Mouse (Mus musculus) neural tube, embryonic 13.5 days (tissue): ENCODE measurements around the gene Tln1. TPM values are rescaled to one million over a fixed set of nuclear protein-coding genes. Genes with fewer than 3 reads are reported as not detected.

Experiments used
- ATAC-seq: fragments of 200-750 bp; cut with Nextera tagmentation; 2 replicates; pipeline ENCODE4 v1.8.0; 2017; ENCODE audit warnings: low read depth, mild to moderate bottlenecking, moderate TSS enrichment, moderate library complexity
- H3K27ac ChIP-seq: fragments of 300-500 bp; sonication (generic); replicated peaks from 2 replicates; pipeline ENCODE4 v1.5.1; 2015; ENCODE audit warnings: moderate library complexity, mild to moderate bottlenecking, inconsistent platforms
- H3K27me3 ChIP-seq: fragments of 300-500 bp; sonication (generic); 2 replicates; pipeline ENCODE4 v1.6.1; 2015; ENCODE audit warnings: mild to moderate bottlenecking, inconsistent platforms
- H3K36me3 ChIP-seq: fragments of 300-500 bp; sonication (generic); 2 replicates; pipeline ENCODE4 v1.6.1; 2015; ENCODE audit warnings: mild to moderate bottlenecking, inconsistent platforms
- H3K4me1 ChIP-seq: fragments of 300-500 bp; sonication (generic); replicated peaks from 2 replicates; pipeline ENCODE4 v1.6.1; 2015; ENCODE audit warnings: inconsistent platforms
- H3K4me2 ChIP-seq: fragments of 300-500 bp; sonication (generic); 2 replicates; pipeline ENCODE4 v1.6.1; 2015; ENCODE audit warnings: inconsistent platforms, mild to moderate bottlenecking, moderate library complexity
- H3K4me3 ChIP-seq: fragments of 300-500 bp; sonication (generic); 2 replicates; pipeline ENCODE4 v1.5.1; 2015; ENCODE audit warnings: mild to moderate bottlenecking, inconsistent platforms
- H3K9ac ChIP-seq: fragments of 300-500 bp; sonication (generic); 2 replicates; pipeline ENCODE4 v1.6.1; 2015; ENCODE audit warnings: moderate library complexity, mild to moderate bottlenecking, inconsistent platforms
- H3K9me3 ChIP-seq: fragments of 300-500 bp; sonication (generic); 2 replicates; pipeline ENCODE4 v1.6.1; 2016; ENCODE audit warnings: inconsistent platforms
- WGBS: fragments of 180-500 bp; shearing (Covaris S2); methylation state at CpG from one replicate; pipeline ENCODE4 v1.1.7; 2015; 5-methylcytosine and 5-hydroxymethylcytosine counted together
- polyA plus RNA-seq: library from polyadenylated mRNA; unstranded; fragments of >200 nt; fragmentation: Nextera tagmentation; extraction: Ambion mirVana; gene quantifications from 2 replicates; pipeline ENCODE4 v1.2.1, GENCODE M21; 2015

The Tln1 gene
- polyA plus RNA-seq, 1 experiment from 2014 or later = 69.6 TPM

GRCm38 (mm10) chr4:43586411-43586810 is 23.9 kb upstream of the Tln1 start:
- Histone ChIP-seq H3K9ac (no peak overlapping the region), H3K27me3 (no peaks in the 10 kb centered on the region), H3K4me1 (no peaks in the 10 kb centered on the region), H3K4me2 (no peak overlapping the region), H3K4me3 (no peak overlapping the region), H3K27ac (no peak overlapping the region), H3K9me3 (no peaks in the 10 kb centered on the region), H3K36me3 (peaks cover 35% of the 10 kb centered on the region)
- 80% methylated on average over 8 of the region's 8 CpGs for WGBS
- ATAC-seq = no peak; the same call in 1 of the 2 replicates

GRCm38 (mm10) chr4:43585682-43586081 is 23.2 kb upstream of the Tln1 start:
- Histone ChIP-seq H3K4me2 (no peak overlapping the region), H3K4me3 (no peak overlapping the region), H3K4me1 (no peaks in the 10 kb centered on the region), H3K27me3 (no peaks in the 10 kb centered on the region), H3K9ac (no peak overlapping the region), H3K9me3 (no peaks in the 10 kb centered on the region), H3K36me3 (peaks cover 42% of the 10 kb centered on the region), H3K27ac (no peak overlapping the region)
- ATAC-seq = no peak
- WGBS = 56% methylated on average over 10 of the region's 10 CpGs

GRCm38 (mm10) chr4:43584444-43585416 is 22.2 kb upstream of the Tln1 start, which contains the start of gene Msmp:
Gene Msmp (minus strand): TSS chr4:43584494.
- WGBS = 76% methylated on average over 12 of the region's 12 CpGs
- no peak within 1 kb of the TSS for H3K27ac ChIP-seq
- 0 out of 2 replicates have a peak within 1 kb of the TSS, but pooled peaks have one; percentile 17 for H3K9ac ChIP-seq
- H3K4me2 ChIP-seq = no peak within 1 kb of the TSS
- no peaks in the 10 kb centered on the region for H3K27me3 ChIP-seq
- peaks cover 6% of the 10 kb centered on the region for H3K4me1 ChIP-seq
- no peak within 1 kb of the TSS for H3K4me3 ChIP-seq
- peaks cover 47% of the 10 kb centered on the region for H3K36me3 ChIP-seq
- no peaks in the 10 kb centered on the region for H3K9me3 ChIP-seq
- ATAC-seq = no peak

- ATAC-seq = no peak
- no peak overlapping the region for H3K27ac ChIP-seq
- peaks cover 12% of the 10 kb centered on the region for H3K4me1 ChIP-seq
- 82% methylated on average over 7 of the region's 7 CpGs for WGBS
- H3K36me3 ChIP-seq = peaks cover 47% of the 10 kb centered on the region
- H3K9ac ChIP-seq = no peak overlapping the region
- no peaks in the 10 kb centered on the region for H3K27me3 ChIP-seq
- no peaks in the 10 kb centered on the region for H3K9me3 ChIP-seq
- H3K4me2 ChIP-seq = no peak overlapping the region
- H3K4me3 ChIP-seq = no peak overlapping the region
These were observed 20.9 kb upstream of the Tln1 start for GRCm38 (mm10) chr4:43583421-43583820.

GRCm38 (mm10) chr4:43582241-43582640 is 19.8 kb upstream of the Tln1 start:
- ATAC-seq = no peak
- H3K4me3 ChIP-seq = no peak overlapping the region
- no peak overlapping the region for H3K4me2 ChIP-seq
- 88% methylated on average over 5 of the region's 5 CpGs for WGBS
- H3K36me3 ChIP-seq = peaks cover 47% of the 10 kb centered on the region
- H3K27ac ChIP-seq = no peak overlapping the region
- no peaks in the 10 kb centered on the region for H3K9me3 ChIP-seq
- no peak overlapping the region for H3K9ac ChIP-seq
- H3K4me1 ChIP-seq = peaks cover 21% of the 10 kb centered on the region
- H3K27me3 ChIP-seq = no peaks in the 10 kb centered on the region

GRCm38 (mm10) chr4:43581381-43581780 is 18.9 kb upstream of the Tln1 start:
- no peak overlapping the region for H3K4me2 ChIP-seq
- 93% methylated on average over 12 of the region's 12 CpGs for WGBS
- H3K27me3 ChIP-seq = no peaks in the 10 kb centered on the region
- no peak overlapping the region for H3K27ac ChIP-seq
- no peak overlapping the region for H3K4me3 ChIP-seq
- H3K4me1 ChIP-seq = peaks cover 30% of the 10 kb centered on the region
- no peak for ATAC-seq
- no peak overlapping the region for H3K9ac ChIP-seq
- H3K9me3 ChIP-seq = no peaks in the 10 kb centered on the region
- H3K36me3 ChIP-seq = peaks cover 47% of the 10 kb centered on the region

GRCm38 (mm10) chr4:43580721-43581120 is 18.2 kb upstream of the Tln1 start:
- H3K9ac ChIP-seq = no peak overlapping the region
- no peak for ATAC-seq
- H3K36me3 ChIP-seq = peaks cover 47% of the 10 kb centered on the region
- H3K27me3 ChIP-seq = no peaks in the 10 kb centered on the region
- H3K4me2 ChIP-seq = no peak overlapping the region
- 92% methylated on average over 5 of the region's 5 CpGs for WGBS
- H3K27ac ChIP-seq = no peak overlapping the region
- H3K4me3 ChIP-seq = no peak overlapping the region
- H3K9me3 ChIP-seq = no peaks in the 10 kb centered on the region
- H3K4me1 ChIP-seq = peaks cover 37% of the 10 kb centered on the region

- peaks cover 47% of the 10 kb centered on the region for H3K4me1 ChIP-seq
- 83% methylated on average over 6 of the region's 6 CpGs for WGBS
- no peaks in the 10 kb centered on the region for H3K9me3 ChIP-seq
- H3K27ac ChIP-seq = no peak overlapping the region
- peak overlapping the region; percentile 94 for H3K4me2 ChIP-seq
- peak overlapping the region; percentile 91 for H3K9ac ChIP-seq
- H3K27me3 ChIP-seq = no peaks in the 10 kb centered on the region
- H3K4me3 ChIP-seq = peak overlapping the region; percentile 91
- no peak for ATAC-seq
- H3K36me3 ChIP-seq = peaks cover 45% of the 10 kb centered on the region
These were observed 17.2 kb upstream of the Tln1 start for GRCm38 (mm10) chr4:43579731-43580130.

- Histone ChIP-seq H3K4me3 (peak overlapping the region; percentile 91), H3K36me3 (peaks cover 41% of the 10 kb centered on the region), H3K9me3 (no peaks in the 10 kb centered on the region), H3K27me3 (no peaks in the 10 kb centered on the region), H3K27ac (peak overlapping the region; percentile 84), H3K9ac (peak overlapping the region; percentile 91), H3K4me2 (peak overlapping the region; percentile 94), H3K4me1 (peaks cover 51% of the 10 kb centered on the region)
- 5% methylated on average over 10 of the region's 10 CpGs for WGBS
- ATAC-seq = no peak
These were observed 16.8 kb upstream of the Tln1 start for GRCm38 (mm10) chr4:43579256-43579655.

GRCm38 (mm10) chr4:43578376-43579204 is 16.1 kb upstream of the Tln1 start, which contains the start of the genes Rgp1 and Gba2:
Gene Rgp1 (plus strand): TSS chr4:43578715.
Gene Gba2 (minus strand): TSS chr4:43578873.
- peak within 1 kb of the TSS; percentile 94 for H3K4me2 ChIP-seq
- H3K9ac ChIP-seq = peak within 1 kb of the TSS; percentile 91
- no peaks in the 10 kb centered on the region for H3K9me3 ChIP-seq
- peak within 1 kb of the TSS; percentile 91 for H3K4me3 ChIP-seq
- H3K4me1 ChIP-seq = peaks cover 53% of the 10 kb centered on the region
- under 1% methylated on average over 75 of the region's 76 CpGs for WGBS
- H3K36me3 ChIP-seq = peaks cover 41% of the 10 kb centered on the region
- H3K27ac ChIP-seq = peak within 1 kb of the TSS; percentile 84
- H3K27me3 ChIP-seq = no peaks in the 10 kb centered on the region
- peak; percentile 89 for ATAC-seq

- Histone ChIP-seq H3K27me3 (no peaks in the 10 kb centered on the region), H3K27ac (no peak overlapping the region), H3K9ac (peak overlapping the region; percentile 91), H3K36me3 (peaks cover 41% of the 10 kb centered on the region), H3K4me1 (peaks cover 53% of the 10 kb centered on the region), H3K9me3 (no peaks in the 10 kb centered on the region), H3K4me3 (peak overlapping the region; percentile 91), H3K4me2 (peak overlapping the region; percentile 94)
- WGBS = 50% methylated on average over 8 of the region's 8 CpGs
- no peak for ATAC-seq
These were observed 14.9 kb upstream of the Tln1 start for GRCm38 (mm10) chr4:43577237-43577881.
